Mouse (Mus musculus) lung, embryonic 16.5 days (tissue): ENCODE results near the gene Kcnd3. TPM values are rescaled to one million over a fixed set of nuclear protein-coding genes. Genes with fewer than 3 reads are reported as not detected.

Source experiments
- ATAC-seq: fragments of 200-750 bp; cut with Nextera tagmentation; 2 replicates; pipeline ENCODE4 v1.8.0; 2017; ENCODE audit warnings: low read depth, mild to moderate bottlenecking, moderate library complexity
- H3K27ac ChIP-seq: fragments of 300-500 bp; sonication (generic); 2 replicates; pipeline ENCODE4 v1.5.1; 2014; ENCODE audit warnings: mild to moderate bottlenecking, control low read depth, low read length
- H3K27me3 ChIP-seq: fragments of 300-500 bp; sonication (generic); 2 replicates; pipeline ENCODE4 v1.6.1; 2014; ENCODE audit warnings: low read depth, low read length, mixed read lengths; ENCODE audit not compliant: control insufficient read depth, insufficient read depth
- H3K36me3 ChIP-seq: fragments of 300-500 bp; sonication (generic); 2 replicates; pipeline ENCODE4 v1.6.1; 2014; ENCODE audit warnings: low read length; ENCODE audit not compliant: control insufficient read depth, insufficient read depth
- H3K4me1 ChIP-seq: fragments of 300-500 bp; sonication (generic); replicated peaks from 2 replicates; pipeline ENCODE4 v1.6.1; 2014; ENCODE audit warnings: low read length, mixed read lengths; ENCODE audit not compliant: control insufficient read depth, insufficient read depth
- H3K4me2 ChIP-seq: fragments of 300-500 bp; sonication (generic); 2 replicates; pipeline ENCODE4 v1.6.1; 2014; ENCODE audit warnings: low read depth, low read length, control low read depth
- H3K4me3 ChIP-seq: fragments of 300-500 bp; sonication (generic); 2 replicates; pipeline ENCODE4 v1.5.1; 2014; ENCODE audit warnings: mild to moderate bottlenecking, low read length, control low read depth
- H3K9ac ChIP-seq: fragments of 300-500 bp; sonication (generic); 2 replicates; pipeline ENCODE4 v1.6.1; 2014; ENCODE audit warnings: low read length, control low read depth
- H3K9me3 ChIP-seq: fragments of 300-500 bp; sonication (generic); 2 replicates; pipeline ENCODE4 v1.6.1; 2016; ENCODE audit warnings: low read length; ENCODE audit not compliant: control insufficient read depth
- WGBS: fragments of 180-500 bp; shearing (Covaris S2); extraction: QIAGEN DNeasy Blood & Tissue Kit; methylation state at CpG from one replicate; pipeline ENCODE4 v1.1.7; 2014; 5-methylcytosine and 5-hydroxymethylcytosine counted together
- polyA plus RNA-seq: library from polyadenylated mRNA; unstranded; fragments of >200 nt; fragmentation: Nextera tagmentation; extraction: Ambion mirVana; gene quantifications from 2 replicates; pipeline ENCODE4 v1.2.1, GENCODE M21; 2015

Gene Kcnd3
- polyA plus RNA-seq, 1 experiment from 2014 or later, result 0.26 TPM

- peak overlapping the region; percentile 99 for H3K4me2 ChIP-seq
- H3K4me1 ChIP-seq, result peaks cover 39% of the 10 kb centered on the region
- H3K27ac ChIP-seq, result peak overlapping the region; percentile 19; the same call in 1 of the 2 replicates
- H3K9me3 ChIP-seq, result no peaks in the 10 kb centered on the region
- 0 out of 2 replicates have a peak overlapping the region, but pooled peaks have one; percentile 14 for H3K9ac ChIP-seq
- H3K4me3 ChIP-seq, result no peak overlapping the region
- 51% methylated on average over 6 of the region's 6 CpGs for WGBS
- no peaks in the 10 kb centered on the region for H3K36me3 ChIP-seq
- no peaks in the 10 kb centered on the region for H3K27me3 ChIP-seq
- ATAC-seq, result no peak
Measured at GRCm38 (mm10) chr3:105703571-105703970, 251.4 kb downstream of the Kcnd3 start.

GRCm38 (mm10) chr3:105704031-105705008, 252.2 kb downstream of the Kcnd3 start, which contains the start of gene Inka2:
Gene Inka2 (plus strand): TSS chr3:105704599.
- Histone ChIP-seq H3K36me3 (no peaks in the 10 kb centered on the region), H3K27me3 (no peaks in the 10 kb centered on the region), H3K9ac (peak within 1 kb of the TSS; percentile 71), H3K4me3 (peak within 1 kb of the TSS; percentile 63), H3K9me3 (no peaks in the 10 kb centered on the region), H3K4me2 (peak within 1 kb of the TSS; percentile 99), H3K27ac (peak within 1 kb of the TSS; percentile 62), H3K4me1 (peaks cover 35% of the 10 kb centered on the region)
- 5% methylated on average over 37 of the region's 43 CpGs for WGBS
- peak; percentile 94 for ATAC-seq

GRCm38 (mm10) chr3:105705061-105705549, 253.0 kb downstream of the Kcnd3 start:
- ATAC-seq, result peak; percentile 34
- peak overlapping the region; percentile 99 for H3K4me2 ChIP-seq
- peak overlapping the region; percentile 63 for H3K4me3 ChIP-seq
- H3K4me1 ChIP-seq, result peaks cover 36% of the 10 kb centered on the region
- under 1% methylated on average over 28 of the region's 28 CpGs for WGBS
- no peaks in the 10 kb centered on the region for H3K36me3 ChIP-seq
- H3K9me3 ChIP-seq, result no peaks in the 10 kb centered on the region
- H3K27me3 ChIP-seq, result no peaks in the 10 kb centered on the region
- H3K27ac ChIP-seq, result peak overlapping the region; percentile 62
- H3K9ac ChIP-seq, result peak overlapping the region; percentile 71

- H3K4me3 ChIP-seq, result peak overlapping the region; percentile 63
- H3K36me3 ChIP-seq, result no peaks in the 10 kb centered on the region
- peak overlapping the region; percentile 99 for H3K4me2 ChIP-seq
- peak overlapping the region; percentile 71 for H3K9ac ChIP-seq
- ATAC-seq, result no peak
- WGBS, result 39% methylated on average over 3 of the region's 3 CpGs
- H3K9me3 ChIP-seq, result no peaks in the 10 kb centered on the region
- peaks cover 38% of the 10 kb centered on the region for H3K4me1 ChIP-seq
- H3K27me3 ChIP-seq, result no peaks in the 10 kb centered on the region
- H3K27ac ChIP-seq, result peak overlapping the region; percentile 62; the same call in 1 of the 2 replicates
Measured at GRCm38 (mm10) chr3:105705561-105705960, 253.4 kb downstream of the Kcnd3 start.

GRCm38 (mm10) chr3:105706366-105707020, 254.4 kb downstream of the Kcnd3 start:
- no peak overlapping the region for H3K9ac ChIP-seq
- peaks cover 34% of the 10 kb centered on the region for H3K4me1 ChIP-seq
- H3K4me2 ChIP-seq, result peak overlapping the region; percentile 99
- ATAC-seq, result 0 out of 2 replicates have a peak, but pooled peaks have one; percentile 13
- no peaks in the 10 kb centered on the region for H3K9me3 ChIP-seq
- H3K27me3 ChIP-seq, result no peaks in the 10 kb centered on the region
- H3K27ac ChIP-seq, result peak overlapping the region; percentile 3; the same call in 1 of the 2 replicates
- peak overlapping the region; percentile 63; the same call in 1 of the 2 replicates for H3K4me3 ChIP-seq
- WGBS, result 37% methylated on average over 4 of the region's 4 CpGs
- no peaks in the 10 kb centered on the region for H3K36me3 ChIP-seq

- Histone ChIP-seq H3K27ac (no peak overlapping the region), H3K36me3 (no peaks in the 10 kb centered on the region), H3K9me3 (no peaks in the 10 kb centered on the region), H3K9ac (no peak overlapping the region), H3K4me1 (peaks cover 34% of the 10 kb centered on the region), H3K4me2 (no peak overlapping the region), H3K4me3 (no peak overlapping the region), H3K27me3 (no peaks in the 10 kb centered on the region)
- ATAC-seq, result no peak
- 31% methylated on average over 7 of the region's 7 CpGs for WGBS
Measured at GRCm38 (mm10) chr3:105707590-105707989, 255.5 kb downstream of the Kcnd3 start.

GRCm38 (mm10) chr3:105710246-105710645, 258.1 kb downstream of the Kcnd3 start:
- H3K36me3 ChIP-seq, result no peaks in the 10 kb centered on the region
- WGBS, result 38% methylated on average over 6 of the region's 6 CpGs
- no peak overlapping the region for H3K4me3 ChIP-seq
- peak; percentile 50; the same call in 1 of the 2 replicates for ATAC-seq
- no peak overlapping the region for H3K4me2 ChIP-seq
- H3K9me3 ChIP-seq, result no peaks in the 10 kb centered on the region
- H3K27ac ChIP-seq, result no peak overlapping the region
- no peaks in the 10 kb centered on the region for H3K27me3 ChIP-seq
- H3K4me1 ChIP-seq, result peaks cover 35% of the 10 kb centered on the region
- no peak overlapping the region for H3K9ac ChIP-seq

- no peak overlapping the region for H3K4me3 ChIP-seq
- no peaks in the 10 kb centered on the region for H3K9me3 ChIP-seq
- no peaks in the 10 kb centered on the region for H3K27me3 ChIP-seq
- H3K27ac ChIP-seq, result no peak overlapping the region
- H3K36me3 ChIP-seq, result no peaks in the 10 kb centered on the region
- 63% methylated on average over 7 of the region's 7 CpGs for WGBS
- H3K4me2 ChIP-seq, result no peak overlapping the region
- peak; percentile 54; the same call in 1 of the 2 replicates for ATAC-seq
- H3K9ac ChIP-seq, result no peak overlapping the region
- peaks cover 20% of the 10 kb centered on the region for H3K4me1 ChIP-seq
Measured at GRCm38 (mm10) chr3:105711741-105712140, 259.6 kb downstream of the Kcnd3 start.

- Histone ChIP-seq H3K4me2 (no peak overlapping the region), H3K9ac (no peak overlapping the region), H3K4me1 (peaks cover 15% of the 10 kb centered on the region), H3K36me3 (no peaks in the 10 kb centered on the region), H3K9me3 (no peaks in the 10 kb centered on the region), H3K27ac (no peak overlapping the region), H3K4me3 (no peak overlapping the region), H3K27me3 (no peaks in the 10 kb centered on the region)
- ATAC-seq, result no peak
Measured at GRCm38 (mm10) chr3:105712827-105713226, 260.7 kb downstream of the Kcnd3 start.
